Mouse (Mus musculus) C2C12 (cell line): ENCODE data around the gene Ecel1.

ENCODE experiments used
- CTCF ChIP-seq: IDR thresholded peaks from one replicate; pipeline ENCODE4 v1.5.1; 2011; ENCODE audit not compliant: control insufficient read depth, insufficient read depth, insufficient read length
- MAX ChIP-seq: IDR thresholded peaks from one replicate; pipeline ENCODE4 v1.6.1; 2011; ENCODE audit warnings: mild to moderate bottlenecking, control low read depth

DNA sequence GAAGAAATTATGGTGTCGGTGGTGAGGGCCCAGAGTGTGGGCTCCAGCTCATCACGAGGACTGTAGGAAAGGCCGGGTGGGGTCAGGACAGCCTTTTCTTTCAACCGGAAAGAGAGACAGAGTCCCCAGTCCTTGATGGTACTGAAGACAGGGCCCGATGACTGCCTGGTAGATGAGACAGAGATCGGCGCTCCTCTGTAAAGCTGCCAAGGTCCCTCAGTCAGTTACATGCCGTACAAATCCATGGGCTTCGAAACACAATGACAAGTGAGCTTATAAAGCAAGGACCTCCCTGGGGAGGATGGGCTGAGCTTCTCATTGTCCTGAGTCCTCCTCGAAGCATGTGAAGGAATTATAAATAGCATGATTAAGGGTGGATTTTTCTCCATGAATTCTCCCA lies 13.2 kb downstream of the Ecel1 start:
- TF ChIP-seq MAX = no peak
- TF ChIP-seq CTCF = no peak
